15 mouse cellular contexts compared by ENCODE assay signal in the genomic region with DNA sequence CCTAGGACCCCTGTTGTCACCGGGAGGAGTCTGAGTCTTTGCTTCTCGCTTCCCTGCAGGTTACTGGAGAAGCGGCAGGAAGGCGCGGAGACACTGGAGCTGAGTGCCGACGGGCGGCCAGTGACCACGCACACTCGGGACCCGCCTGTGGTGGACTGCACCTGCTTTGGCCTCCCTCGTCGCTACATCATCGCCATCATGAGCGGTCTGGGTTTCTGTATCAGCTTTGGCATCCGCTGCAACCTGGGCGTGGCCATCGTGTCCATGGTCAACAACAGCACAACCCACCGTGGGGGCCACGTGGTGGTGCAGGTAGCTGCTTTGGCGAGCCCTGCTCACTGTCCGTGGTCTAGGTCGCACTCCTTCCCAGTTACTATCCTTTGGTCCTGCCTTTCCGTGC. TPM values are rescaled to one million over a fixed set of nuclear protein-coding genes. Genes with fewer than 3 reads are reported as not detected.
DNase-seq lines count a peak whose midpoint lies in the region; ATAC-seq and TF ChIP-seq lines count a peak whose summit lies in the region.
"Had no signal": no experiment of that assay in that cellular context is flagged by ENCODE, and none has a peak within 500 bp of the region (broad histone marks: within the 10 kb centered on the region; RNA-seq: fewer than 3 reads in every experiment).

No protein-coding gene starts in this region.

- no peaks in the 10 kb centered on the region for H3K4me1 ChIP-seq in ES-Bruce4 (ENCODE audit: control insufficient read depth, insufficient read depth, low read length)
- H3K4me1 ChIP-seq in cortical plate, adult 2 months (ENCODE audit: control insufficient read depth, insufficient read depth, low read length) = 0 out of 2 replicates have a peak, but pooled peaks cover 2% of the 10 kb centered on the region
- H3K4me1 ChIP-seq in hindbrain, embryonic 16.5 days (ENCODE audit: control insufficient read depth, insufficient read depth, low read depth, low read length) = peaks cover 15% of the 10 kb centered on the region

- H3K4me3 ChIP-seq in gastrocnemius, adult 2 months = 0 out of 2 replicates have a peak overlapping the region, but pooled peaks have one; percentile 7
- H3K4me3 ChIP-seq in ES-Bruce4 (ENCODE audit: low read depth, low read length) = peak overlapping the region; percentile 13
- peak overlapping the region; percentile 85 for H3K4me3 ChIP-seq in cortical plate, adult 2 months (ENCODE audit: insufficient read depth, low read length)
- peak overlapping the region; percentile 24 for H3K4me3 ChIP-seq in hindbrain, embryonic 16.5 days (ENCODE audit: low read length)
- H3K4me3 ChIP-seq: embryonic facial prominence, embryonic 15.5 days; liver, embryonic 15.5 days had no signal

- peak overlapping the region; percentile 46 for H3K4me2 ChIP-seq in hindbrain, embryonic 16.5 days (ENCODE audit: low read length)
- H3K4me2 ChIP-seq: embryonic facial prominence, embryonic 15.5 days; liver, embryonic 15.5 days had no signal

- TF ChIP-seq POLR2A in ES-Bruce4 (IDR thresholded peaks at IDR 0.05; ENCODE audit: insufficient read depth, low read length) = no peak
- TF ChIP-seq POLR2A in cortical plate, adult 2 months (IDR thresholded peaks at IDR 0.05; ENCODE audit: extremely low read depth, insufficient read depth, low read length) = peak; percentile 49; the same call in 1 of the 2 replicates

- H3K36me3 ChIP-seq in ES-Bruce4 (ENCODE audit: control insufficient read depth, insufficient read depth, low read length, poor library complexity, severe bottlenecking) = no peaks in the 10 kb centered on the region
- H3K36me3 ChIP-seq in hindbrain, embryonic 16.5 days (ENCODE audit: control insufficient read depth, insufficient read depth, low read length) = no peaks in the 10 kb centered on the region
- H3K36me3 ChIP-seq: embryonic facial prominence, embryonic 15.5 days; liver, embryonic 15.5 days had no signal

- ATAC-seq in hindbrain, embryonic 16.5 days = no peak

- 5% methylated on average over 24 of the region's 24 CpGs for WGBS in hindbrain, embryonic 16.5 days

- intact Hi-C loops in gastrocnemius, adult 2 months (cut with DNase I) = no loop called here
- intact Hi-C loops in gastrocnemius, postnatal 14 days (cut with DNase I; ENCODE audit: low total_unique reads) = no loop called here
- intact Hi-C loops in left cerebral cortex, postnatal 14 days (cut with DNase I) = loop anchor here (5.0 kb wide), 1 partner anchor 64 kb away; no protein-coding TSS in a partner anchor

- no peak overlapping the region for H3K27ac ChIP-seq in gastrocnemius, adult 2 months
- no peak overlapping the region for H3K27ac ChIP-seq in ES-Bruce4 (ENCODE audit: insufficient read depth, low read length)
- peak overlapping the region; percentile 93 for H3K27ac ChIP-seq in cortical plate, adult 2 months (ENCODE audit: insufficient read depth, low read length)
- H3K27ac ChIP-seq in hindbrain, embryonic 16.5 days (ENCODE audit: low read depth, low read length) = no peak overlapping the region
- H3K27ac ChIP-seq: embryonic facial prominence, embryonic 15.5 days; liver, embryonic 15.5 days had no signal

- TF ChIP-seq CTCF in gastrocnemius, adult 2 months (IDR thresholded peaks at IDR 0.05) = no peak
- TF ChIP-seq CTCF in ES-Bruce4 (IDR thresholded peaks at IDR 0.05; ENCODE audit: low read depth, low read length) = no peak
- no peak for TF ChIP-seq CTCF in cortical plate, adult 2 months (IDR thresholded peaks at IDR 0.05; ENCODE audit: extremely low read depth, insufficient read depth, low read length)

- H3K27me3 ChIP-seq in ES-Bruce4 (ENCODE audit: control insufficient read depth, insufficient read depth, low read length, poor library complexity, severe bottlenecking) = peaks cover 1% of the 10 kb centered on the region; the same call in 1 of the 2 replicates
- peaks cover 67% of the 10 kb centered on the region for H3K27me3 ChIP-seq in hindbrain, embryonic 16.5 days (replicated peaks; ENCODE audit: control insufficient read depth, insufficient read depth, low read length)

- DNase-seq in gastrocnemius, adult 2 months = no peak
- no peak for DNase-seq in gastrocnemius, adult 18-20 months (ENCODE audit: low spot score)
- no peak for DNase-seq in embryo, embryonic 10.5 days (ENCODE audit: low spot score)
- no peak for DNase-seq in gastrocnemius, postnatal 14 days
- no peak for DNase-seq in left cerebral cortex, postnatal 14 days (ENCODE audit: low spot score in 2 of 2)
- DNase-seq: B cell, adult 2 months; gastrocnemius, postnatal 36 days; layer of hippocampus, adult 9-11 months had no signal

- H3K9ac ChIP-seq in ES-Bruce4 (ENCODE audit: low read depth, poor library complexity, severe bottlenecking) = no peak overlapping the region
- no peak overlapping the region; the same call in 1 of the 2 replicates for H3K9ac ChIP-seq in hindbrain, embryonic 16.5 days (ENCODE audit: low read depth, low read length)
- H3K9ac ChIP-seq: embryonic facial prominence, embryonic 15.5 days; liver, embryonic 15.5 days had no signal

- peaks cover 6% of the 10 kb centered on the region; the same call in 1 of the 2 replicates for H3K9me3 ChIP-seq in ES-Bruce4 (replicated peaks; ENCODE audit: control insufficient read depth, insufficient read depth, low read length, poor library complexity, severe bottlenecking)
- H3K9me3 ChIP-seq in hindbrain, embryonic 16.5 days (ENCODE audit: control insufficient read depth, low read length) = no peaks in the 10 kb centered on the region

- TF ChIP-seq EP300 in ES-Bruce4 (IDR thresholded peaks at IDR 0.05; ENCODE audit: insufficient read depth, low read depth, low read length) = no peak

RNA-seq across cellular contexts. Expression of gene Slc17a7, which starts 4.9 kb away (rescaled TPM):
- total RNA-seq in gastrocnemius, adult 2 months (2021) = under 1 TPM; 0.31 to 0.36 TPM
- total RNA-seq in gastrocnemius, adult 18-20 months (2021) = under 1 TPM; 0.14 to 0.17 TPM
- polyA plus RNA-seq in ES-Bruce4 (2011; ENCODE audit: insufficient read depth, insufficient read length, low read depth, missing spikeins) = 0.94 and 1.6 TPM in 2 replicates
- 1,033 and 1,121 TPM in 2 replicates for polyA plus RNA-seq in cortical plate, adult 2 months (2012; rRNA removed)
- polyA plus RNA-seq in hindbrain, embryonic 16.5 days (2015; fragmentation: Nextera tagmentation; extraction: Ambion mirVana) = 1.1 and 1.5 TPM in 2 replicates
- total RNA-seq in gastrocnemius, postnatal 14 days (2021) = 1 to 10 TPM; 3.6 to 4.3 TPM
- 1,000 to 10,000 TPM; 1,570 to 1,628 TPM for total RNA-seq in left cerebral cortex, postnatal 14 days (2021)
- total RNA-seq: megakaryocyte-erythroid progenitor cell, adult 5-6 weeks had no signal
- polyA plus RNA-seq: liver, embryonic 15.5 days had no signal

RNA-seq across cellular contexts. Expression of gene Gfy, which starts 10.7 kb away (rescaled TPM):
- not detected for total RNA-seq in gastrocnemius, adult 2 months (2021)
- total RNA-seq in gastrocnemius, adult 18-20 months (2021) = not detected
- polyA plus RNA-seq in ES-Bruce4 (2011; ENCODE audit: insufficient read depth, insufficient read length, low read depth, missing spikeins) = 0.68 and 1.2 TPM in 2 replicates
- 0.38 and 0.62 TPM in 2 replicates for polyA plus RNA-seq in cortical plate, adult 2 months (2012; rRNA removed)
- not detected in 2 replicates for polyA plus RNA-seq in hindbrain, embryonic 16.5 days (2015; fragmentation: Nextera tagmentation; extraction: Ambion mirVana)
- total RNA-seq in gastrocnemius, postnatal 14 days (2021) = under 1 TPM; 0.16 to 0.23 TPM
- total RNA-seq in left cerebral cortex, postnatal 14 days (2021) = under 1 TPM in 1 of 2 experiments, not detected in 1; 0.18 TPM
- total RNA-seq: gastrocnemius, postnatal 36 days had no signal
- polyA plus RNA-seq: intestine, embryonic 14.5 days; liver, embryonic 15.5 days had no signal

RNA-seq across cellular contexts. Expression of gene Pth2, which starts 12.1 kb away (rescaled TPM):
- total RNA-seq in gastrocnemius, adult 2 months (2021) = not detected
- not detected for total RNA-seq in gastrocnemius, adult 18-20 months (2021)
- not detected in 2 replicates for polyA plus RNA-seq in ES-Bruce4 (2011; ENCODE audit: insufficient read depth, insufficient read length, low read depth, missing spikeins)
- polyA plus RNA-seq in cortical plate, adult 2 months (2012; rRNA removed) = not detected in 2 replicates
- polyA plus RNA-seq in hindbrain, embryonic 16.5 days (2015; fragmentation: Nextera tagmentation; extraction: Ambion mirVana) = 0.75 and 1.4 TPM in 2 replicates
- total RNA-seq in gastrocnemius, postnatal 14 days (2021) = not detected
- total RNA-seq in left cerebral cortex, postnatal 14 days (2021) = not detected
- total RNA-seq: gastrocnemius, postnatal 36 days; megakaryocyte-erythroid progenitor cell, adult 5-6 weeks had no signal
- polyA plus RNA-seq: embryonic facial prominence, embryonic 15.5 days; intestine, embryonic 14.5 days; liver, embryonic 15.5 days had no signal

RNA-seq across cellular contexts. Expression of gene Aldh16a1, which starts 14.3 kb away (rescaled TPM):
- 10 to 100 TPM; 11.6 to 15.1 TPM for total RNA-seq in gastrocnemius, adult 2 months (2021)
- 10 to 100 TPM; 10.6 to 12.8 TPM for total RNA-seq in gastrocnemius, adult 18-20 months (2021)
- 36.9 and 44.2 TPM in 2 replicates for polyA plus RNA-seq in ES-Bruce4 (2011; ENCODE audit: insufficient read depth, insufficient read length, low read depth, missing spikeins)
- 8.1 and 10.3 TPM in 2 replicates for polyA plus RNA-seq in cortical plate, adult 2 months (2012; rRNA removed)
- polyA plus RNA-seq in hindbrain, embryonic 16.5 days (2015; fragmentation: Nextera tagmentation; extraction: Ambion mirVana) = 18.8 and 22.9 TPM in 2 replicates
- total RNA-seq in gastrocnemius, postnatal 14 days (2021) = 10 to 100 TPM; 21.4 to 23.2 TPM
- total RNA-seq in left cerebral cortex, postnatal 14 days (2021) = 10 to 100 TPM; 10.7 to 13.5 TPM

RNA-seq across cellular contexts. Expression of gene Pih1d1, which starts 14.6 kb away (rescaled TPM):
- 10 to 100 TPM; 34.7 to 39.7 TPM for total RNA-seq in gastrocnemius, adult 2 months (2021)
- 10 to 100 TPM; 34.2 to 34.5 TPM for total RNA-seq in gastrocnemius, adult 18-20 months (2021)
- 38.5 and 43.6 TPM in 2 replicates for polyA plus RNA-seq in ES-Bruce4 (2011; ENCODE audit: insufficient read depth, insufficient read length, low read depth, missing spikeins)
- 59.4 and 60.2 TPM in 2 replicates for polyA plus RNA-seq in cortical plate, adult 2 months (2012; rRNA removed)
- polyA plus RNA-seq in hindbrain, embryonic 16.5 days (2015; fragmentation: Nextera tagmentation; extraction: Ambion mirVana) = 94.5 and 97.6 TPM in 2 replicates
- 10 to 100 TPM; 40.0 to 42.4 TPM for total RNA-seq in gastrocnemius, postnatal 14 days (2021)
- 10 to 100 TPM; 46.9 to 48.4 TPM for total RNA-seq in left cerebral cortex, postnatal 14 days (2021)

Comparison
In these comparisons a context has a peak if more than half of its experiments do, and no peak if none do; other contexts are left out.
1. H3K4me3 ChIP-seq: peak in every context shown above with its lines; median percentile 85 in cortical plate, adult 2 months; 24 in hindbrain, embryonic 16.5 days; 13 in ES-Bruce4; 7 in gastrocnemius, adult 2 months.
2. RNA of gene Slc17a7, which starts 4.9 kb away (total RNA-seq): 1,570 to 1,628 TPM in left cerebral cortex, postnatal 14 days; 3.6 to 4.3 TPM in gastrocnemius, postnatal 14 days, 0.31 to 0.36 TPM in gastrocnemius, adult 2 months and 0.14 to 0.17 TPM in gastrocnemius, adult 18-20 months; every median in the first group is over 100 times any median in the second.